Mouse (Mus musculus) macrophage (primary cell): ENCODE results near the gene 1700029P11Rik. TPM values are rescaled to one million over a fixed set of nuclear protein-coding genes. Genes with fewer than 3 reads are reported as not detected.

Experiments used
- polyA plus RNA-seq: library from polyadenylated mRNA; stranded (reverse); fragments of 250-400 nt; gene quantifications from 3 replicates; pipeline ENCODE4 v1.2.4, GENCODE M21; 2018; ENCODE audit warnings: inconsistent platforms

1700029P11Rik gene
- polyA plus RNA-seq, 1 experiment from 2014 or later, result not detected

Other genes with a start within 250 kb of the 1700029P11Rik start
- gene Zc3h7b, start 235.5 kb upstream of the 1700029P11Rik start, polyA plus RNA-seq, result 10.9 to 21.7 TPM (median 18.2 TPM) in 3 replicates
- gene Rangap1, start 235.0 kb upstream of the 1700029P11Rik start, polyA plus RNA-seq, result 26.9 to 73.0 TPM (median 33.7 TPM) in 3 replicates
- 18.9 to 44.0 TPM (median 23.6 TPM) in 3 replicates for gene Tef, start 178.1 kb upstream of the 1700029P11Rik start, polyA plus RNA-seq
- 14.3 to 21.9 TPM (median 18.5 TPM) in 3 replicates for gene Tob2, start 121.7 kb upstream of the 1700029P11Rik start, polyA plus RNA-seq
- gene Phf5a, start 108.6 kb upstream of the 1700029P11Rik start, polyA plus RNA-seq, result 24.7 to 37.1 TPM (median 25.5 TPM) in 3 replicates
- 94.9 to 124 TPM (median 116 TPM) in 3 replicates for gene Aco2, start 108.2 kb upstream of the 1700029P11Rik start, polyA plus RNA-seq
- gene Polr3h, start 54.3 kb upstream of the 1700029P11Rik start, polyA plus RNA-seq, result 4.7 to 14.4 TPM (median 4.7 TPM) in 3 replicates
- 0.10 TPM in 1 of 3 replicates, not detected in the others for gene Csdc2, start 43.8 kb upstream of the 1700029P11Rik start, polyA plus RNA-seq
- gene Pmm1, start 19.6 kb upstream of the 1700029P11Rik start, polyA plus RNA-seq, result 10.2 to 15.5 TPM (median 14.8 TPM) in 3 replicates
- 8.4 to 21.0 TPM (median 15.0 TPM) in 3 replicates for gene Xrcc6, start 7.3 kb downstream of the 1700029P11Rik start, polyA plus RNA-seq
- gene Desi1, start 53.3 kb downstream of the 1700029P11Rik start, polyA plus RNA-seq, result 15.4 to 32.2 TPM (median 24.8 TPM) in 3 replicates
- 42.7 to 102 TPM (median 90.6 TPM) in 3 replicates for gene Snu13, start 67.1 kb downstream of the 1700029P11Rik start, polyA plus RNA-seq
- gene 4930407I10Rik, start 78.6 kb downstream of the 1700029P11Rik start, polyA plus RNA-seq, result not detected in 3 replicates
- gene Mei1, start 89.5 kb downstream of the 1700029P11Rik start, polyA plus RNA-seq, result not detected in 3 replicates
- gene Ccdc134, start 147.4 kb downstream of the 1700029P11Rik start, polyA plus RNA-seq, result 6.6 to 13.4 TPM (median 7.9 TPM) in 3 replicates
- 41.2 to 100 TPM (median 69.4 TPM) in 3 replicates for gene Srebf2, start 166.6 kb downstream of the 1700029P11Rik start, polyA plus RNA-seq
- gene Shisa8, start 232.3 kb downstream of the 1700029P11Rik start, polyA plus RNA-seq, result not detected in 3 replicates
- gene Tnfrsf13c, start 243.8 kb downstream of the 1700029P11Rik start, polyA plus RNA-seq, result 0.09 TPM in 1 of 3 replicates, not detected in the others